Mouse (Mus musculus) ovary, postnatal 14 days (tissue): ENCODE measurements around the gene Mettl5.
"Not testable (repeated sequence)": the region's sequence is repeated elsewhere in the genome, so short reads cannot be mapped to it uniquely, and the experiment has no call there.

ENCODE experiments used
- DNase-seq: peaks from one replicate; pipeline ENCODE4 v3.0.0; 2022; ENCODE audit warnings: low spot score

Gene Mettl5

DNA sequence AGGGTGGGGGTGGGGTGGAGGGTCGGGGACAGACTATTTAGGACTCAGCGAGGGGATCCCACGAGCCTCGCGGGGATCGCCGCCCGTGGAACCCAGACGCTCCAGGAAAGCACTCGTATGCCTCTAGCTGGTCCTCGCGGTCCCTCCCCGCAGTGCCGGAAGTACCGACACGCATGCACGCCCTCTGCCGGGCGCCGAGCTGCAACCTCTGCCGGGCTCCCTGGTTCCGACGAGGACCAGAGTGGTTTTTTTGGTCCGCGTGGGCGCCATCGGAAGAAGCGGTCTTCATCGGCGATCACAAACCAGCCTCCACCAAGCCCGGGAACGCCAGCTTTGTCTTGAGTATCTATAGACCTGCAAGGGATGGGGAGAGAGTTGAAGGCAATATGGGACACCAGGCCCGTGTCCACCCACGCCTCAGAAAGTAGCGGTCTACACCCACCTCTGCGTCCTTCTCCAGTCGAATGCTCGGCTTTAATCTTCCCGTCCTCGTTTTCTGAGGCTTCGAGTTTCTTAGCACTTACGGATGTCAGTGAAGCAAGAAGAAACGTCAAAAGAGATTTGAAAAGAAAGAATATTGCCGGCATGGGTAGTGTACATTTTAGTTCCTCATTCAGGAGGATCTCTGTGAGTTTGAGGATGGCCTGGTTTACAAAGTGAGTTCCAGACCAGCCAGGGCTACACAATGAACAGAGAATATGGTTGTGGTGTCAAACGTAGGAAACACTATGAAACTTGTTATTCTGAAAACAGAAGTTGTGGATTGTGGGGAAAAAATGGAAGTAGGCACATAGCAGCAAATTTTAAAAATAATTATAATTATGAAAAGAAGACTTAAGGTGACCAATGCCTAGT lies at the start of gene Mettl5:
Mettl5 (minus strand) TSS at position 165 of the 855 bp plus-strand sequence.
- DNase-seq, result peak; percentile 83

DNA sequence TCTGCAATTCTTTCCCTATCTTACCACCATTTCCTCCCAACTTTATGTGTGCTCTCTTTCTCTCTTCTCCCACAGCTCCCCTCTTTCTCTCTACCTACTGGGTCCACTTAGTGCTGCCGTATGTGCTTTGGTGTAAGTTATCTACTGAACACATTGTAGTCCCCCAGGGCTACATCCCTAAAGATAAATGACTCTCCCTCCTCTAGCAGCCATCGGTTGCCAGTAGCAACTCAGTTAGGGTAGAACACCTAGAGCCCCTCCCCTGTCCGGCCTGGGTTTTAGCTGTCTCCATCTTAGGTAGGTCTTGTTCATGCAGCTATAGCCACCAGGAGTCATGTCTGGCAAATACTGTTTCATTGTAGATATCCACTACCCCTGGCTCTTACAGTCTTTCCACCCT lies 39.5 kb upstream of the Mettl5 start:
- no peak for DNase-seq

DNA sequence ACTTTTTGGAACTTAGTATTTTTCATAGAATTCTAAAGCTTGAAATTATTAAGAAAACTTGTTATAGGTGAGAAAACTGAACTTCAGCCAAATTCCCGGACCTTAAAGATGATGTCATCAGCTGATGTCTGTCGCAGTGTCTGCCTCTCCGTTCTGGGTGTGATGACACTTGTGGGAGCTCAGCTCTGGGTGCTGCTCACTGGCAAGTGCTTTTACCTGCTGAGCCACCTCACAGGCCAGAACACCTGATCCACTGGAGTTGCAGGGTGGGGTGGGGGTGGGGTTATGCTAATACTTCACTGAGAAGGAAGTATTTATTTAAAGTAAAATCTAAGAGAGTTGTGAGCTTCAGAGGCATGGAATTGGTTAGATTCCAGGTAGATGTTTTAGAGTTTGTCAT lies 31.9 kb upstream of the Mettl5 start:
- DNase-seq, result no peak

DNA sequence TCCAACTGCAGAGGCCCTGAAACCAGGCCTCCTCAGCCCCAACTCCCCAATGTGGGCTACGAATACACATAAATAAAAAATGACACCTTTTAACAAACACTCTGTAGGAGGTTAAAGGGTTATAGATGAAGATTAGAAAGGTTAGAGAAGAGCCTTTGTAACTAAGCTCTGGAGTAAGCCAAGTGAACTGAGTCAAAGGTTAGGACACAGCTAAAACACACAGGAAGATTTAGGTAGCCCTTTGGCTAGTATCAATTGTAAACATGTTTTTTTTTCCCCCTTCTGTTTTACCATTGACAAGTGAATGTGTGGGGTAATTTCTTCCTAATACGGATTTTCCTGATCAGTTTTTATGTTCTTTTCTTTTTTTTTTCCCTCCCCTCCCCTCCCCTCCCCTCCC lies 27.4 kb upstream of the Mettl5 start:
- no peak for DNase-seq

- DNase-seq, result not testable (repeated sequence)
Measured at GRCm38 (mm10) chr2:69907394-69907793, 22.0 kb upstream of the Mettl5 start.

GRCm38 (mm10) chr2:69903541-69903940 lies 18.1 kb upstream of the Mettl5 start:
- DNase-seq, result no peak

DNA sequence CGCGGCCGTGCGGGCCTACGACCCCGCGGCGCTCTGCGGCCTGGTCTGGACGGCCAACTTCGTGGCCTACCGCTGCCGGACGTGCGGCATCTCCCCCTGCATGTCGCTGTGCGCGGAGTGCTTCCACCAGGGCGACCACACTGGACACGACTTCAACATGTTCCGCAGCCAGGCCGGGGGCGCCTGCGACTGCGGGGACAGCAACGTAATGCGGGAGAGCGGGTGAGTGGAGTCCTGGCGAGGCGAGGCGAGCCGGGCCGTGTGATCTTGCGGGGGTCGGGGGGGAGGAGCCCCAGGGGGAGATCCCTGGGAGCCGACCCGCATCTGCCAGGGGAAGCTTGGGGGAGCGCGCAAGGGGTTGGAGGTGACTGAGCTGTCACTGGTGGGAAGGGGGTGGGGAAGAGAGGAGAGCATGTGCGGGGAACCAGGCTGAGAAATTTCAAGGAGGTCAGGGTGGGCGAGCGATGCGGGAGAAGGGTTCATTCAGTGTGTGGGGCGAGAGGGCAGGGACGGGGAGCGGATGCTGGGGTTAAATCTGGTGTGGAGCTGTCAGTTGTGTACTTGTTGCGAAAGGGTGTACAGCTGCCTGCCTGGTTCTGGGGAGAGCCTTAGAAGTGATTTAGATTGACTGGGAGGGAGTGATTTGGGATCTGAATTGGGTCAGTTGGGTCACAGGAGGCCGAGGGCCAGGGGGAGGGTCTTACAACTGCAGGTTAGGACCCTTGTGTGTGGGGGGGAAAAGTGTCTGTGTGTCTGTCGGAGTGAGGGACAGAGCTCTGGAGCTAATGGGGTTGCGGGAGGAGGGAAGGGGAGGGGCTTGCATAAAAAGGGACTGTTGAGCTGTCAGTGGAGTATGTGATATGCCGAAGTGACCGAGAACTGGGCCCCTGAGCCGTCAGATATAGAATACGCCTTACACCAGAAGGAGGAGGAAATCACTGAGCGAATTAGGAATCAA lies 12.5 kb upstream of the Mettl5 start:
- peak; percentile 27 for DNase-seq

DNA sequence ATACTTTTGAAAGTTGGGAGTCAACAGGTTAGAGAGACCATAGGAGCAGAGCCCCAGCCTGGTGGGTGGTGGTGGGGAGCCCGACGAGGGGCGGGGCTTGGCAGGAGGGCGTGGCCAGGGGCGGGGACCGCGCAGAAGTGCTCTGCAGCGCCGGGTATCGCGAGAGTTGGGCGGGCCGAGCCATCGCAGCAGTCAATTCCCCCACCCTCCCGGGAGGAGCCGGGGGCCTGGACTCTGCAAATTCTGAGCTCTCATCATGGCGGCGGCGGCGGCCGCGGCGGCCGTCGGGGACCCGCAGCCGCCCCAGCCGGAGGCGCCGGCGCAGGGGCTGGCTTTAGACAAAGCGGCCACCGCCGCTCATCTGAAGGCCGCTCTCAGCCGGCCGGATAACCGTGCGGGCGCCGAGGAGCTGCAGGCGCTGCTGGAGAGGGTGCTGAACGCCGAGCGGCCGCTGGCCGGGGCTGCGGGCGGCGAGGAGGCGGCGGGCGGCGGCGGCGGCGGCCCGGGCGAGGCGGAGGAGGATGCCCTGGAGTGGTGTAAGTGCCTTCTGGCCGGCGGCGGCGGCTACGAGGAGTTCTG lies 11.7 kb upstream of the Mettl5 start, which contains the start of gene Ubr3:
Ubr3 (plus strand) TSS at position 208 of the 579 bp plus-strand sequence.
- DNase-seq, result peak; percentile 97

DNA sequence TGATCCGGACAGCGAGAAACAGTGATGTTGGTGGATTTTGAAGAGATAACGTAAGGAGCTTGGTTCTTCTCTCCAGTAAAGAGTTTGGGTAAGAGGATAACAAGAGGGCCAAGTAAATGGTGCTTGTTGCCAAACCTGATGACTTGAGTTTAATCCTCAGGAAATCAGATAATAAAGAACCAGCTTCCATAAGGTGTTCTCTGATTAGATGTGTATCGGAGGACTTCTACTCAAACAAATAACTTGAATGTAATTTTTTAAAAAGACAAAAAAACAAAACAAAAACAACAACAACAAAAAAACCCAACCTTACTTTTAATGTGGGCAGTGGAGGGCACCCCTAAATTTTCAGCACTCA lies 10.8 kb upstream of the Mettl5 start:
- no peak for DNase-seq

GRCm38 (mm10) chr2:69895502-69896223 lies 10.2 kb upstream of the Mettl5 start:
- no peak for DNase-seq

DNA sequence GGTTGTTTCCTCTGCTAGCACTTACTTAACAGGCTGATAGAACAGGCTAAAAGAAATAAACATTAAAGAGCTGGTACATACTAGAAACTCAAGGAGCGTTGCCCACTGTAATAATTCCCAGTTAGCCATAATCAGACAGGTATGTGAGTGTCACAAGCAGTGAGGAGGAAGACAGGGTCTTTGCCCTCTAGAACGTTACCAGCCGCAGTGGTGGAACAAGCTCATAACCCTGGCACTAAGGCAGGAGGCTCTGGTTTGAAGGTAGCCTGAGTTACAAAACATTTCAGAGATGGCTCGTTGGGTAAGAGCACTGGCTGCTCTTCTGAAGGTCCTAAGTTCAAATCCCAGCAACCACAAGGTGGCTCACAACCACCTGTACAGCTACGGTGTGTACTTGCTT lies 8.5 kb upstream of the Mettl5 start:
- no peak for DNase-seq

DNA sequence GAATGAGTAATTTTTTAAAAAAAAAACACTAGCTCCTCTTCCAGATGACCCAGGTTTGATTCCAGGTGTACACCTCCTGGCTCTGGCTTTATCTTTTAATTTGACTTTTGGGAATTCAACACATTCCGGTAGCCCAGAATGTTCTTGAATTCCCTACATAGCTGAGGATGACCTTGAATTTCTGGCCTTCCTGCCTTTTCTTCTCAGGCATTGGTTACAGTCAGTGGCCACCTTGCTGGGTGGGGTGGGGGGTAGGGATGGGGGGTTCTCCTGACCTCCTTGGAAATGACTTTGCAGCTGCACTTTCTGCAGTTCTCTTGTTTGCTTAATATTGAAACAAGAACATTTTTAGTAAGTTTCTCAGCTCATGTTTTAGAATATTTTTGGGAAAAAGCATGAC lies 7.7 kb upstream of the Mettl5 start:
- no peak for DNase-seq

DNA sequence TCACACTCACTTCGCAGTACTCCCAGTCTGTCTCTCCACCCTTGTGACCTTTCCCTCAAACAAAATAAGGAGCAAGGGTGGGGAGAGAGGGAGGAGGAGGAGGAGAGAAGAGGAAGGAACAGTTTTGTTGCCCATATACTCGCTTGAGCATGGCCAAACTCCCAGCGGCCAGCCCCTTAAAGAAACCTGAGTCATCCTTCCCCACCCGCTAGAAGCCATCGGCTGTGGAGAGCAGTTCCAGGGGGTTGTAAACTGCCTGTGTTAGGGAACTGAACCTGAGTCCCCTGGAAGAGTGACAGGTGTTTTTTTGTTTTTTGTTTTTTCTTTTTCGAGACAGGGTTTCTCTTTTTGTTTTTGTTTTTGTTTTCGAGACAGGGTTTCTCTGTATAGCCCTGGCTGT lies 5.4 kb upstream of the Mettl5 start:
- DNase-seq, result no peak

DNA sequence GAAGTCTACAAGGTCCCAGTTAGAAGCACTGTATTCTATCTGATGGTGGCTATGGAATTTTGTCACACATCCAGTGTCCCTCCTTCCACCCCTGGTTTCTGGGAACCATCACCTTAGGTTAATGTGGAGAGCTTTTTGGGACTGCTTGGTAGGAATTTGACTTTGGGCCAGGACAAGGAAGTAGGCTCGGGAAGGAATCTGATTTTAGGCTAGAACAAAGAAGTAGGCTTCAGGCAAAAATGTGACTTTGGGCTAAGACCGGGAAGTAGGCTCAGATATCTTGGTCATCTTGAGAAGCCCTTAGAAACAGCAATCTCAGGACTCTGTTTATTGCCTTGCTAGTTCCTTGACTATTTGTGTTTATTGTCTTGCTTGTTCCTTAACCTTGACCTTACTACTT lies 3.5 kb upstream of the Mettl5 start:
- no peak for DNase-seq

DNA sequence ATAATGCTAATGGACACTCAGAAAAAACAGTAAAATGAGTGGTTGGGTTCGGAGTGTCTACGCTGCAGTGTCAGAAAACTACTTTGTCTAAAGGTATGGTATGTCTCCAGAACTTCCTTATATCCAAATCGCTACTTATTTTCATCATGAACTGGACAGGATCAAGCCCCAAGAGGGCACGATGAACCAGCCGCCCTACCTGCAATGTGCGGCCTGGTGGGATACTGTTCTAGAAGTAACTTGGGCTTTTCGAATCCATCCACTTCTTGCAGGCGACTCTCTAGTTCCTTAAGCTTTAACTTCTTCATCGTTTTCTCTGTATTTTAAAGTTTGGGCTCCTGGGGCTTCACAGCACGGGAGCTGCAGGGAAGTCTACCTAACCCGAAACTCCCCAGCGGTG lies 365 bp downstream of the Mettl5 start:
- DNase-seq, result no peak

DNA sequence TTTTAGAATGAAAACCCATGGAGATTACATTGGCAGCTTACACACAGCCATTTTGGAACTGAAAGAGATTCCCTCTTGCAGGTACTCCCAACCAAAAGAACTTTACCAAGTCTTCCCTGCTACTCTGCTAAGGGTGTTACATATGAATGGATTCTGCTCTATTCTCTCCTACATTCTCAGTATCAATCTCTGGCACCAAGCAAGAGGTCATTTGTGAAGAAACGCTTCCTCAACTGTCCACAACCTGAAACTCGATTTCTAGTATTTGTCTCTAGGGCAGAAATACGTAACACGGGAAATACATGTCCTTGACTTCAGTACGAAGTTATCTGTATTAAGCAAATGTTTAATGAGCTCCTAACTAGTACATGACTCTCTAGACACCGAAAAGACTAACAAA lies 834 bp downstream of the Mettl5 start:
- no peak for DNase-seq

GRCm38 (mm10) chr2:69883990-69884391 lies 1.4 kb downstream of the Mettl5 start:
- no peak for DNase-seq

GRCm38 (mm10) chr2:69862117-69862657 lies 23.2 kb downstream of the Mettl5 start:
- no peak for DNase-seq

- DNase-seq, result peak; percentile 88
Measured at GRCm38 (mm10) chr2:69861485-69862091, 23.8 kb downstream of the Mettl5 start, which contains the start of gene Ssb. Ssb (plus strand) TSS chr2:69861562.

DNA sequence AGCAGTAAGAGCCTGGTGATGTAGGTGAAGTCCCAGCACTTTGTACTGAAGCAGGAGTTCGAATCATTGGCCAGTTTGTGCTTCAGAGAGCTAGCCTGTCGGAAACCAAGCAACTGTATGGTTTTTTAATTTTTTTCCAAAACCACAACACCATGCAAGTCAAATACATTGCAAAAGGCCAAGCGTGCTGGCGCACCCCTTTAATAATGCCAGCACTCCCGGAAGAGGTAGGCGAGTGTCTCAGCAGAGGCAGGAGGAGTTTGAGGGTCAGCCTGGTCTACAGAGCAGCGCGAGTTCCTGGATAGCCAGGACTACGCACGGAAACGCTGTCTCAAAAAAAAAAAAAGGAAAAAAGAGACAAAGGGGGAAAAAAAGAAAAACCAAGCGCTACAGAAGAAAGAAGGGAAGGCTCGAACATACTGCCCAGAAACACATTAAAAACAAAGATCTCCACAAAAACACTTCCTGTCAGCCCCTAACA lies 24.4 kb downstream of the Mettl5 start:
- DNase-seq, result no peak

DNA sequence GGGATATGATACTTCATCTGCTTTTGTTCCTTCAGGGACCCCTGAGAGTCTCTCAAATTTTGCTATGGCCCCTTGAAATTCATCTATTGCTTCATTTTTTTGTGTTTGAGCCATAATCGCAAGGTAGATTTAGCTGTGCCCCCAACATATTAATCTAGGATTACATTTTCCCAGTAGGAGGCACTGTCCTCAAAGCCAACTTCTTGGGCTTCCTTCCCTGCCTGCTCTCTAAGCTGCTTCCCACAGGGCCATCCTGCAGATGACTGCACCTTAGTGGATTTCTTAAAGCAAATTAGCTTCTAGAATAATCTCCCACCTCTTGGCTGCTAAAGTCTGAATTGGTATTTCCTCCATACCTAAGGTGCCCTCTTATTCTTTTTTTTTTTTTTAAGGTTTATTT lies 27.5 kb downstream of the Mettl5 start:
- no peak for DNase-seq
